Mouse (Mus musculus) stomach, embryonic 16.5 days (tissue): ENCODE results near the gene Zfr2. TPM values are rescaled to one million over a fixed set of nuclear protein-coding genes. Genes with fewer than 3 reads are reported as not detected.
"Not testable (repeated sequence)": the region's sequence is repeated elsewhere in the genome, so short reads cannot be mapped to it uniquely, and the experiment has no call there.

Experiments used
- ATAC-seq: fragments of 200-750 bp; cut with Nextera tagmentation; 2 replicates; pipeline ENCODE4 v1.8.0; 2017; ENCODE audit warnings: moderate number of reproducible peaks, moderate TSS enrichment; ENCODE audit not compliant: insufficient read depth, low FRiP score
- H3K27ac ChIP-seq: fragments of 300-500 bp; sonication (generic); 2 replicates; pipeline ENCODE4 v1.5.1; 2014; ENCODE audit warnings: low read length
- H3K27me3 ChIP-seq: fragments of 300-500 bp; sonication (generic); 2 replicates; pipeline ENCODE4 v1.6.1; 2014; ENCODE audit warnings: low read length, control low read depth, mixed read lengths; ENCODE audit not compliant: control insufficient read depth, insufficient read depth
- H3K36me3 ChIP-seq: fragments of 300-500 bp; sonication (generic); 2 replicates; pipeline ENCODE4 v1.6.1; 2014; ENCODE audit warnings: low read length; ENCODE audit not compliant: control insufficient read depth, insufficient read depth
- H3K4me1 ChIP-seq: fragments of 300-500 bp; sonication (generic); 2 replicates; pipeline ENCODE4 v1.6.1; 2014; ENCODE audit warnings: low read length, control low read depth, mixed read lengths; ENCODE audit not compliant: control insufficient read depth, insufficient read depth
- H3K4me2 ChIP-seq: fragments of 300-500 bp; sonication (generic); 2 replicates; pipeline ENCODE4 v1.6.1; 2014; ENCODE audit warnings: low read depth, low read length, mixed read lengths
- H3K4me3 ChIP-seq: fragments of 300-500 bp; sonication (generic); replicated peaks from 2 replicates; pipeline ENCODE4 v1.5.1; 2014; ENCODE audit warnings: mild to moderate bottlenecking, low read length
- H3K9ac ChIP-seq: fragments of 300-500 bp; sonication (generic); 2 replicates; pipeline ENCODE4 v1.6.1; 2014; ENCODE audit warnings: low read length
- H3K9me3 ChIP-seq: fragments of 300-500 bp; sonication (generic); replicated peaks from 2 replicates; pipeline ENCODE4 v1.6.1; 2016; ENCODE audit warnings: low read length, control low read depth; ENCODE audit not compliant: control insufficient read depth
- WGBS: fragments of 180-500 bp; shearing (Covaris S2); extraction: QIAGEN DNeasy Blood & Tissue Kit; methylation state at CpG from one replicate; pipeline ENCODE4 v1.1.7; 2014; 5-methylcytosine and 5-hydroxymethylcytosine counted together
- polyA plus RNA-seq: library from polyadenylated mRNA; unstranded; fragments of >200 nt; fragmentation: Nextera tagmentation; extraction: Ambion mirVana; gene quantifications from 2 replicates; pipeline ENCODE4 v1.2.1, GENCODE M21; 2015

The Zfr2 gene
- polyA plus RNA-seq, 1 experiment from 2014 or later = 5.3 TPM

- not testable (repeated sequence) for H3K9ac ChIP-seq, H3K9me3 ChIP-seq, H3K36me3 ChIP-seq, H3K4me1 ChIP-seq, ATAC-seq, H3K27me3 ChIP-seq, H3K27ac ChIP-seq, H3K4me2 ChIP-seq, H3K4me3 ChIP-seq
- WGBS = 5% methylated on average over 1 of the region's 1 CpGs
Measured at GRCm38 (mm10) chr10:81217267-81217666, 15.7 kb upstream of the Zfr2 start.

GRCm38 (mm10) chr10:81217964-81218363 lies 15.0 kb upstream of the Zfr2 start:
- Histone ChIP-seq H3K36me3 (no peaks in the 10 kb centered on the region), H3K4me3 (no peak overlapping the region), H3K9me3 (no peaks in the 10 kb centered on the region), H3K27ac (no peak overlapping the region), H3K4me1 (no peaks in the 10 kb centered on the region), H3K4me2 (no peak overlapping the region), H3K27me3 (no peaks in the 10 kb centered on the region), H3K9ac (no peak overlapping the region)
- 34% methylated on average over 7 of the region's 7 CpGs for WGBS
- ATAC-seq = peak; percentile 56; the same call in 1 of the 2 replicates

DNA sequence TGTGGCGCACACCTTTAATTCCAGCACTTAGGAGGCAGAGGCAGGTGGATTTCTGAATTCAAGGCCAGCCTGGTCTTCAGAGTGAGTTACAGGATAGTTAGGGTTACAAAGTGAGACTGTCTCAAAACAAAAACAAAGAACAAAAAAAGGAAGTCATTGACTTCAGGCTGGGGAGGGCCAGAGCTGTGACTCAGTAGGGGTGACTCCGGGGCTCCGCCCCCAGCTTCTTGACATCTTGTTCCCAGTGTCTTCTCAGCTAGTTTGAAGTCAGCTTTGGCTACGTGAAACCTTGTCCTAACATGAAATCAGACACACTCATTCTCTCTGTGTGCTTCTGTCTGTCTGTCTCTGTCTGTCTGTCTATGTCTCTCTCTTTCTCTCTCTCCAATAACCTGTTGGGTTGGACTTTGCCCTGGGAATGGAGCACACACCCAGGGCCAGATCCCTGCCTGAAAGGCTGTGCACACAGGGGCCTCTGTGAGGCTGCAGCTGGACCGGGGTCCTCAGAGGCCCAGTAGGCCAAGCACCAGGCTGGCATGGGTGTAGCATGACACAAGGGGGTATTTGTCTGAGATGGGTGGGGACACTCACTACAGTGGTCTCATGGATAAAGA lies 11.4 kb upstream of the Zfr2 start:
- no peak overlapping the region for H3K4me3 ChIP-seq
- H3K27ac ChIP-seq = peak overlapping the region; percentile 46; the same call in 1 of the 2 replicates
- no peak overlapping the region for H3K4me2 ChIP-seq
- no peaks in the 10 kb centered on the region for H3K4me1 ChIP-seq
- 76% methylated on average over 5 of the region's 5 CpGs for WGBS
- H3K9ac ChIP-seq = no peak overlapping the region
- peak; percentile 74; the same call in 1 of the 2 replicates for ATAC-seq
- H3K27me3 ChIP-seq = no peaks in the 10 kb centered on the region
- no peaks in the 10 kb centered on the region for H3K9me3 ChIP-seq
- H3K36me3 ChIP-seq = no peaks in the 10 kb centered on the region

- H3K4me1 ChIP-seq, H3K9me3 ChIP-seq, H3K36me3 ChIP-seq, H3K4me2 ChIP-seq, ATAC-seq, H3K4me3 ChIP-seq, H3K27ac ChIP-seq, H3K27me3 ChIP-seq, H3K9ac ChIP-seq: not testable (repeated sequence)
- 50% methylated on average over 2 of the region's 2 CpGs for WGBS
Measured at GRCm38 (mm10) chr10:81223731-81224130, 9.2 kb upstream of the Zfr2 start.

GRCm38 (mm10) chr10:81229735-81230437 lies 3.1 kb upstream of the Zfr2 start:
- H3K4me1 ChIP-seq = 0 out of 2 replicates have a peak, but pooled peaks cover 7% of the 10 kb centered on the region
- ATAC-seq = no peak
- peak overlapping the region; percentile 14; the same call in 1 of the 2 replicates for H3K9ac ChIP-seq
- H3K36me3 ChIP-seq = no peaks in the 10 kb centered on the region
- 15% methylated on average over 20 of the region's 20 CpGs for WGBS
- H3K9me3 ChIP-seq = no peaks in the 10 kb centered on the region
- peaks cover 22% of the 10 kb centered on the region for H3K27me3 ChIP-seq
- no peak overlapping the region for H3K27ac ChIP-seq
- 0 out of 2 replicates have a peak overlapping the region, but pooled peaks have one; percentile 18 for H3K4me3 ChIP-seq
- no peak overlapping the region for H3K4me2 ChIP-seq

GRCm38 (mm10) chr10:81230438-81231332 lies 2.3 kb upstream of the Zfr2 start, which contains the start of gene Atcay:
Gene Atcay, minus strand, starts transcription at chr10:81230833.
- Histone ChIP-seq H3K27ac (no peak within 1 kb of the TSS), H3K27me3 (peaks cover 22% of the 10 kb centered on the region), H3K4me2 (peak within 1 kb of the TSS; percentile 14; the same call in 1 of the 2 replicates), H3K9ac (peak within 1 kb of the TSS; percentile 14; the same call in 1 of the 2 replicates), H3K4me1 (0 out of 2 replicates have a peak, but pooled peaks cover 7% of the 10 kb centered on the region), H3K9me3 (no peaks in the 10 kb centered on the region), H3K4me3 (peak within 1 kb of the TSS; percentile 18), H3K36me3 (no peaks in the 10 kb centered on the region)
- no peak for ATAC-seq
- 15% methylated on average over 27 of the region's 27 CpGs for WGBS

- ATAC-seq = no peak
- Histone ChIP-seq H3K4me1 (0 out of 2 replicates have a peak, but pooled peaks cover 7% of the 10 kb centered on the region), H3K4me3 (no peak overlapping the region), H3K27ac (no peak overlapping the region), H3K9ac (no peak overlapping the region), H3K9me3 (no peaks in the 10 kb centered on the region), H3K36me3 (no peaks in the 10 kb centered on the region), H3K4me2 (no peak overlapping the region), H3K27me3 (peaks cover 22% of the 10 kb centered on the region)
- 54% methylated on average over 7 of the region's 7 CpGs for WGBS
Measured at GRCm38 (mm10) chr10:81231436-81231835, 1.5 kb upstream of the Zfr2 start.

GRCm38 (mm10) chr10:81233226-81233585 lies 251 bp downstream of the Zfr2 start:
- ATAC-seq = peak; percentile 73
- Histone ChIP-seq H3K4me1 (0 out of 2 replicates have a peak, but pooled peaks cover 7% of the 10 kb centered on the region), H3K9me3 (no peaks in the 10 kb centered on the region), H3K9ac (peak overlapping the region; percentile 80), H3K27ac (peak overlapping the region; percentile 39; the same call in 1 of the 2 replicates), H3K4me3 (peak overlapping the region; percentile 68), H3K36me3 (no peaks in the 10 kb centered on the region), H3K27me3 (peaks cover 22% of the 10 kb centered on the region), H3K4me2 (peak overlapping the region; percentile 60)
- WGBS = under 1% methylated on average over 28 of the region's 28 CpGs
